Mouse (Mus musculus): ENCODE measurements around the gene Vamp2.

The Vamp2 gene

GRCm38 (mm10) chr11:69099177-69099914 is 11.1 kb downstream of the Vamp2 start:
- no peak for DNase-seq (ENCODE audit: low read depth)

GRCm38 (mm10) chr11:69099915-69100345 is 11.6 kb downstream of the Vamp2 start:
- DNase-seq (ENCODE audit: low read depth): peak; percentile 95

- DNase-seq (ENCODE audit: low read depth): no peak
These were observed 12.5 kb downstream of the Vamp2 start for GRCm38 (mm10) chr11:69100639-69101360.

- DNase-seq (ENCODE audit: low read depth): no peak
These were observed 13.5 kb downstream of the Vamp2 start for GRCm38 (mm10) chr11:69101604-69102402.

- DNase-seq (ENCODE audit: low read depth): no peak
These were observed 14.1 kb downstream of the Vamp2 start for GRCm38 (mm10) chr11:69102403-69102725.

GRCm38 (mm10) chr11:69103121-69103520 is 14.8 kb downstream of the Vamp2 start:
- DNase-seq (ENCODE audit: low read depth): no peak

- peak; percentile 23 for DNase-seq (ENCODE audit: low read depth)
These were observed 15.5 kb downstream of the Vamp2 start for GRCm38 (mm10) chr11:69103531-69104435.

- no peak for DNase-seq (ENCODE audit: low read depth)
These were observed 16.2 kb downstream of the Vamp2 start for GRCm38 (mm10) chr11:69104487-69104886.

GRCm38 (mm10) chr11:69105227-69105626 is 16.9 kb downstream of the Vamp2 start:
- peak; percentile 25 for DNase-seq (ENCODE audit: low read depth)

GRCm38 (mm10) chr11:69105796-69106195 is 17.5 kb downstream of the Vamp2 start:
- DNase-seq (ENCODE audit: low read depth): peak; percentile 35

GRCm38 (mm10) chr11:69106299-69106698 is 18.0 kb downstream of the Vamp2 start:
- DNase-seq (ENCODE audit: low read depth): no peak

GRCm38 (mm10) chr11:69106842-69107241 is 18.6 kb downstream of the Vamp2 start:
- DNase-seq (ENCODE audit: low read depth): no peak

GRCm38 (mm10) chr11:69107676-69108075 is 19.4 kb downstream of the Vamp2 start:
- peak; percentile 26 for DNase-seq (ENCODE audit: low read depth)

- DNase-seq (ENCODE audit: low read depth): no peak
These were observed 19.9 kb downstream of the Vamp2 start for GRCm38 (mm10) chr11:69108223-69108622.

GRCm38 (mm10) chr11:69109032-69109900 is 21.0 kb downstream of the Vamp2 start:
- peak; percentile 27 for DNase-seq (ENCODE audit: low read depth)

GRCm38 (mm10) chr11:69110319-69111046 is 22.2 kb downstream of the Vamp2 start:
- DNase-seq (ENCODE audit: low read depth): peak; percentile 89

GRCm38 (mm10) chr11:69111051-69111810 is 22.9 kb downstream of the Vamp2 start:
- DNase-seq (ENCODE audit: low read depth): no peak

GRCm38 (mm10) chr11:69111865-69112264 is 23.6 kb downstream of the Vamp2 start:
- no peak for DNase-seq (ENCODE audit: low read depth)

GRCm38 (mm10) chr11:69114018-69114417 is 25.7 kb downstream of the Vamp2 start:
- DNase-seq (ENCODE audit: low read depth): no peak
